Mouse (Mus musculus) cerebellum, adult 2 months (tissue): ENCODE measurements at regions not wholly inside any gene's neighbourhood (a gene's known extent, or its start where the extent isn't known, plus 50 kb on each side); places are given as distances from the start of the nearest gene placed in this dataset.

Experiments
- DNase-seq, 2 experiments: peaks; one replicate each; pipeline ENCODE4 v3.0.0; 2021
- H3K27ac ChIP-seq: fragments of 200-500 bp; 2 replicates; pipeline ENCODE4 v1.5.1; 2012; ENCODE audit warnings: low read length, control low read depth, inconsistent platforms; ENCODE audit not compliant: insufficient read depth
- H3K27me3 ChIP-seq: fragments of 200-500 bp; 2 replicates; pipeline ENCODE4 v1.6.1; 2012; ENCODE audit warnings: inconsistent platforms, mild to moderate bottlenecking, low read length, moderate library complexity; ENCODE audit not compliant: control insufficient read depth, insufficient read depth
- H3K4me1 ChIP-seq: fragments of 200-500 bp; 2 replicates; pipeline ENCODE4 v1.6.1; 2011; ENCODE audit warnings: low read length; ENCODE audit not compliant: control insufficient read depth, insufficient read depth
- H3K4me3 ChIP-seq: fragments of 200-500 bp; replicated peaks from 2 replicates; pipeline ENCODE3; 2011; ENCODE audit warnings: mild to moderate bottlenecking, low read depth, low read length, control low read depth; ENCODE audit not compliant: insufficient read depth
- CTCF ChIP-seq: fragments of 200-500 bp; IDR thresholded peaks from 2 replicates; pipeline ENCODE4 v1.5.1; 2011; ENCODE audit warnings: low read depth, mild to moderate bottlenecking, control low read depth, low read length, moderate library complexity, borderline replicate concordance; ENCODE audit not compliant: insufficient read depth
- POLR2A ChIP-seq: fragments of 200-500 bp; IDR thresholded peaks from 2 replicates; pipeline ENCODE4 v1.6.1; 2011; ENCODE audit warnings: low read length, control low read depth, borderline replicate concordance; ENCODE audit not compliant: insufficient read depth
- WGBS: fragments of 180-500 bp; shearing (Covaris S2); methylation state at CpG from one replicate; pipeline ENCODE4 v1.1.7; 2018; 5-methylcytosine and 5-hydroxymethylcytosine counted together

DNA sequence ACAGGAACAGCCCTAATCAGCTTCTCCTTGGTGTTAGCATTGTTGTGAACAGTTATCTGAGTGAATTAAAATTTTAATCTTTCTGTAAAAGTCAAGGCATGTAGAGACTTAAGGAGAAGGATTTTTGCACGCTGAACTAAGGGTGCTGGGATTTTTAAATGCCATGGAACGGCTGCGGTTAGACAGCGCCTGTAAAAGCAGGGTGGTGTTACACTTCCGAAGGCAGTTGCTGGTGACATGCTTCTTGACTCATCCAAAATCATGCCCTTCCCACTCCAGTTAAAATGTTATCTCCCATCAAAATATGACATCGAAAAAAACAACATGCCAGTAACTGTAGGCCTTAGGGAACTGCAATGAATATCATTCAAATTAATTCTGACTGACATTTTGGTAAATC is 193.8 kb upstream of the Prkd1 start:
- no peaks in the 10 kb centered on the region for H3K27me3 ChIP-seq
- H3K4me1 ChIP-seq: no peaks in the 10 kb centered on the region
- 87% methylated on average over 6 of the region's 6 CpGs for WGBS
- no peak overlapping the region for H3K4me3 ChIP-seq
- no peak overlapping the region for H3K27ac ChIP-seq
- no peak for TF ChIP-seq CTCF
- TF ChIP-seq POLR2A: no peak
- no peak for DNase-seq

DNA sequence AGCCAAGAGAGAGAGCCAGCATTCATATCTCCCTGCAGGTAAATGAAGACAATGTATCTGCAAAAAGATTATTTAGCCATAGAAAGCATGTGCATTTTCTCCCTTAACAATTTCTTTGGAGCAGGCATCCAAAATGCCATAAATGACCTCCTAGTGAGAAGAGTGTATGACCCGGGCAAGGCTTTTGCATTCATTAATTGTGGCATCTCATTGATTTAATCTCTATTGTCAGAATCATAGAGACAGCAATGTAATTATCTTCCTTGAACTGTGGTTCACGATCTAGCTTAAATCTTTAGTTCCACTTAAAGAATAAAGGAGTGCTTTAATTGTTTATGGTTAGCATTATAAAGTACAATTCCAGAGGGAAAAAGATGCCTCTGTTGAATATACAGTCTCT is 190.5 kb upstream of the Prkd1 start:
- no peak for DNase-seq
- no peak overlapping the region for H3K4me3 ChIP-seq
- 18% methylated on average over 2 of the region's 2 CpGs for WGBS
- no peaks in the 10 kb centered on the region for H3K27me3 ChIP-seq
- no peaks in the 10 kb centered on the region for H3K4me1 ChIP-seq
- H3K27ac ChIP-seq: no peak overlapping the region
- TF ChIP-seq CTCF: no peak
- no peak for TF ChIP-seq POLR2A

DNA sequence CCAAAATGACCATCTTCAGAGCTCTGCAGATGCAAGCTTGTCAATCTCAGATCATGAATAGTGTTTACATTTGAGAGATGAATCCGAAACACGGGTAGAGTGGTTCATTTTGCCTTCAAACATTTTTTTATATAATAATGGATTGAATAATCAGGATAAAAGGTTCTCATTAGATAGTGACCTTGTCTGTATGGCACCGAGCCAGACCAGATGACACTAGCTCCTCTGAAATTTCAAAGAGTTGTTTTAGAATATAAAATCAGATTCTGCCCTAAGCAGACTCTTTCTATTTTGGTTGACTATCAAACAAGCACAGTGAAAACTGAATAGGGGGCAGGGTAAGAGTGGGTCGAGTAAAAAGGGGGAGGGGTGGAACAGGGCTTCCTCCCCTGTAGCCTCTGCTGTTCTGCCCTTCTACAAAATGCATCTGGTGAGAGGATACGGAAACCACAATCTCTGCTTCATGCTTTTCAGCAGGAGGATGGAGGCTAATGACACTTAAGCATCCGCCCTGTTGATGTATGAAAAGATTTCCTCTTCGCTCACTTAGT is 159.9 kb upstream of the Prkd1 start:
- Histone ChIP-seq H3K4me1 (no peaks in the 10 kb centered on the region), H3K27ac (no peak overlapping the region), H3K4me3 (no peak overlapping the region), H3K27me3 (no peaks in the 10 kb centered on the region)
- DNase-seq: no peak
- TF ChIP-seq POLR2A (no peak), CTCF (no peak)
- WGBS: 77% methylated on average over 7 of the region's 7 CpGs

DNA sequence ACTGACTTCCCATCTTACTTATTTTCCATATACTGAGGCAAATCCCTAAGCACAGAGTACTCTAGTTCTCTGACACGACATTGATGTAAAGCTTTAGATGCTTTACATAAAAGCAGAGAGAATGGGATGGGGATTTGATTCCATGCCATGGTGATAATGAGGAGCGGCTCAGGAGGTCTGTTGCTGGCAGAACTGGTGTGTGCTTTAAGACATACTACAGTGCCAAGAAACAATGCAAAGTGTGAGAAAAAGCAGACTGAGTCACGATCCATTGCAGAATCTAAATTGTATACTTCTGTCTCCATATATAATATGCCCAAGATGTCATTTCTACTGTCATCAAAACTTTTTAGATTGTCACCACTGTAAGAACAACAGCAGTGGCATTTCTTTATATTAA is 155.5 kb upstream of the Prkd1 start:
- WGBS: 39% methylated on average over 3 of the region's 3 CpGs
- no peak for TF ChIP-seq CTCF
- TF ChIP-seq POLR2A: no peak
- no peaks in the 10 kb centered on the region for H3K4me1 ChIP-seq
- H3K27ac ChIP-seq: no peak overlapping the region
- H3K27me3 ChIP-seq: no peaks in the 10 kb centered on the region
- DNase-seq: no peak
- no peak overlapping the region for H3K4me3 ChIP-seq

DNA sequence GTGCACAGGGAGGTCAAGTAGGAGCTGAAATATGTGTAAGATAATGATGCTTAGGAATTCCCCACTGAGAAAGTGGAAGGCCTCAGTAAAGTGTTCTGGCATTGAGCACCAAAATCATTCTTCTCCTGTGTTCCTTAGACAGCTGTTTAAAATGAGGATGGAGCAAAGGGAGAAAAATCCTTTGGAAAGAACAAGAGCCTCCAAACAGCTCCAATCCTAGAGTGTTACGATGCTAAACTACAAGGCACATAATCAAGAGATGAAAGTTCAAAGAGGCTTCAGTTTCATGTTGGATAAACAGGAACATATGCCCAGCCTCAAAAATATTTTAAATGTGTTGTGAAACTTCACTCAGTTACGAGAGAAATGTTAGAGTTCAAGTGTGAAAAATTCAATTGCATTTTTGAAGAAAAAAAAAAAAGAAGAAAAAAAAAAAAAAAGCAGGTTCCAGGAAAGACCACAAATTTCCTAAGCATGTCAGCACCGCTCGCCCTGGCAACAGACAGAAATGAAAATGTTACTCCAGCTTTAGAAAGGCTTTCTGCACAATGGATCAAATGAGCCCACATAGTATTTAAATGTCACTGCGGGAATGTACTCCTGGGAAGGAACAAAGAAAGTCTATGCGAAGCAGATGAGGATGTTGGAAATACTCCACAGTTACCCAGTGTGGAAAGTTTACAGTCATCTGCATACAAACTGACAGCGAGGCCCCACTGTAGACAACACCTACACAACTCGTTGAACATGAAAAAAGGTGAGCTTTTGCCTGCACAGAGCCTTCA is 116.5 kb upstream of the Prkd1 start:
- Histone ChIP-seq H3K27ac (no peak overlapping the region), H3K27me3 (no peaks in the 10 kb centered on the region; the same call in 1 of the 2 replicates), H3K4me1 (no peaks in the 10 kb centered on the region), H3K4me3 (no peak overlapping the region)
- WGBS: 64% methylated on average over 8 of the region's 8 CpGs
- no peak for DNase-seq
- TF ChIP-seq CTCF (no peak), POLR2A (no peak)

DNA sequence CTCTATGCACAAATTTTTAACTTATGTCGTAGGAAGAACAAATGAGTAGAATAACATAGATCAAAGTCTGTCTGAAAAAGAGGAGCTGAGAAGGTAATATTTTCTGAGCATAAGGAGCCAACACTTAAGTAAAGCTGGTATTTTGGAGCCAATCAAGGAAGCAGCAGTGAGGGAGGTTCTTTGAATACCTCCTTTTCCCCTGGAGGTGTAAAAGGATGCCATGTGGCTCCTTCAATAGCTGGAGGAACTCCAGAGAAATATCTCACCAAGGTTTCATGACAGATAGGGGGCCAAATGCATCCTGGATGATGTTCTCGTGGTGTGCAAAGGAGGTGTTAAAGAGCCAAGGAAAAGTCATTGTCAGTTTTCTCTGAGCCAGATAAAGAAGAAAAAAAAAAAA is 115.6 kb upstream of the Prkd1 start:
- Histone ChIP-seq H3K4me1 (no peaks in the 10 kb centered on the region), H3K4me3 (no peak overlapping the region), H3K27me3 (no peaks in the 10 kb centered on the region; the same call in 1 of the 2 replicates), H3K27ac (no peak overlapping the region)
- 49% methylated on average over 2 of the region's 2 CpGs for WGBS
- DNase-seq: no peak
- TF ChIP-seq CTCF (no peak), POLR2A (no peak)

DNA sequence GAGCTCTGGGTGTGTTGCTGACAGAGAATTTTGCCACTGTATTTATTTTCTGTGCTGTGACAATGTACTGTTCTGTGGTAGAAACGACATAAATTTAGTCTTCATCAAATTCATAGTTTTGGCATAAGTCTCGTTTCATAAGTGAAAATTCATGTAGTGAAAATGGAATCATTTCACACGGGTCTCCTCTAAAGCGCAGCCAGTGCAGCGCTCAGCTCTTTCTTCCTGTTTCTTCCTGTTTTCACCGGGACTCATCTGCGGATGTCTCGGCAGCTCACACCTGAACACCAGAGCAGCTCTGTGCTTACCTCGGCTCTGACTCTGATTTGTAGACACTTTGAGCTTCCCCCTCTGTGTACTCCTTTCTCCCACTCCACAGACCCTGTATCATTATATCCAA is 85.2 kb upstream of the Prkd1 start:
- WGBS: 84% methylated on average over 9 of the region's 9 CpGs
- Histone ChIP-seq H3K27ac (no peak overlapping the region), H3K4me1 (no peaks in the 10 kb centered on the region), H3K4me3 (no peak overlapping the region), H3K27me3 (no peaks in the 10 kb centered on the region)
- no peak for DNase-seq
- TF ChIP-seq POLR2A (no peak), CTCF (no peak)

DNA sequence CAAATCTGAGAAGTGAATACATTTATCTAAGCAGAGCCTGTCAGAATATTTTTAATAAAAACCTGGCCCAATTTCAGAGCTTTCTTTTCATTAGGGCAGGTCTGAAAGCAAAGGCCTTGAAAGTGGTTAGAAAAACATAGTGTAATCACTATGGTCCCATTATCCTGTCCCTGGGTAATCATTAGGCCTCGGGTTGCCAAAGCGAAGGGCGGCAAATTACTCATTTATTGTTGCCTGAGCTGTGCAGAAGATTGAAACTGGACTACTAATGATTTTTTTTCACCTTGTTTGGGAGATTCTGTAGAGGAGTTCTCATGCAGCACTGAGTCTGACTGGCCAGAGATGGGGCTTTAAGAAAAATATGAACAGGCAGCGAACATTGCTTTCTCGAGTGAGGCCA is 63.7 kb upstream of the Prkd1 start:
- no peak for TF ChIP-seq CTCF
- TF ChIP-seq POLR2A: no peak
- 79% methylated on average over 5 of the region's 5 CpGs for WGBS
- no peaks in the 10 kb centered on the region for H3K27me3 ChIP-seq
- H3K4me1 ChIP-seq: no peaks in the 10 kb centered on the region
- no peak overlapping the region for H3K27ac ChIP-seq
- DNase-seq: no peak
- H3K4me3 ChIP-seq: no peak overlapping the region
